Mouse (Mus musculus) ovary, postnatal 14 days (tissue): Measurements from ENCODE around the gene Zbtb20.
"Not testable (repeated sequence)": the region's sequence is repeated elsewhere in the genome, so short reads cannot be mapped to it uniquely, and the experiment has no call there.

ENCODE experiments used
- DNase-seq: peaks from one replicate; pipeline ENCODE4 v3.0.0; 2022; ENCODE audit warnings: low spot score

Zbtb20 gene

GRCm38 (mm10) chr16:42910716-42911115 lies 35.0 kb downstream of the Zbtb20 start:
- DNase-seq: no peak

GRCm38 (mm10) chr16:42911326-42911725 lies 35.6 kb downstream of the Zbtb20 start:
- DNase-seq: no peak

- no peak for DNase-seq
These were observed 36.1 kb downstream of the Zbtb20 start for GRCm38 (mm10) chr16:42911815-42912214.

- no peak for DNase-seq
These were observed 37.6 kb downstream of the Zbtb20 start for GRCm38 (mm10) chr16:42913291-42913690.

DNA sequence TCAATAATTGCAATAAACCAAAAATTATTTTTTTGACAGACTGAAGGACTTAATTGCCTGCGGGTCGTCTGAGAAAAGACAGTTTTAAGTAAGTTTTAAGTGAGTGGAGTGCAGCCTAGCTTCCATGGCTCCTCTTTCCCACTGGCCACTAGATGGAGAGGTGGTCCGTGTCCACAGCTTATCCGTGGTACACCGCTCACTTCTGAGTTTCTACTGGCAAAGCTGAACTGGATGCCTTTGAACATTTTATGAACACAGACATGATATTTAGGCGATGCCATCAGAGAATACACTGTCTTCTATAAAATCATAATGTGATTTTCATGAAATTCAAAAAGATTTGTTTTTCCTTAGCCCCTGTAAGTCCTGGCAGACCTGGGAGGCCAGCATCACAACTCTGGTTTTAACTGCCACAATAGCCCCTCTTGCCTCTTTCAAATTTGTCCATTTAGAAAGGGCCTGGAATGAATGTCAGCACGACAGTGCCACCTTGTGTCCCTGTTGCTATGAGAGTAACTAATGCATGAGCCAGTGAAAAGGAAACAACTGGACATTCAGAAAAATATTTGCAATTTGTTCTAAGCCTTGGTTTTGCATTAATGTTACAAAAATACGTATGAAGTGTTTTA lies 38.9 kb downstream of the Zbtb20 start:
- peak; percentile 27 for DNase-seq

GRCm38 (mm10) chr16:42919992-42920760 lies 44.5 kb downstream of the Zbtb20 start:
- DNase-seq: no peak

GRCm38 (mm10) chr16:42921436-42921835 lies 45.8 kb downstream of the Zbtb20 start:
- no peak for DNase-seq

- DNase-seq: no peak
These were observed 62.5 kb downstream of the Zbtb20 start for GRCm38 (mm10) chr16:42938211-42938610.

- no peak for DNase-seq
These were observed 71.3 kb downstream of the Zbtb20 start for GRCm38 (mm10) chr16:42947016-42947415.

- not testable (repeated sequence) for DNase-seq
These were observed 79.7 kb downstream of the Zbtb20 start for GRCm38 (mm10) chr16:42955401-42955800.

GRCm38 (mm10) chr16:42972872-42973271 lies 97.2 kb downstream of the Zbtb20 start:
- DNase-seq: no peak

DNA sequence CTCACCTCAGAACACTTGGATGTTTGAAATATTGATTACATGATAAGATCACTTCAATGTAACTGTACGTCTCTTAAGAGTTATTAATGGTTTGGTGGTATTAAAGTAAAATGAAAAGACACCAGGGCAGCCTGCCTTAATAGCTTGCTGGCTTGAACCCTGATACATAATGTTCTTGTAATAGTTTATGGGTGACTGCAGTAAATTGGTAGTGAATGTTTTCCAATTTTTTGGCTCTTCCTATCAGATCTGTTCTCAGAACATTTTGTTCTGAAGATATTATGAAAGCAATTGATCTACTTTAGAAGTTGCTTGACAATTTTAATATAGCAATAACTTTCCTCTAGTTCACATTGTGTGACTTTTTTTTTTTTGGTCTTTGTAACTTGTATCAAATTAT lies 123.2 kb downstream of the Zbtb20 start:
- no peak for DNase-seq

GRCm38 (mm10) chr16:43026351-43026750 lies 150.7 kb downstream of the Zbtb20 start:
- DNase-seq: no peak

GRCm38 (mm10) chr16:43029243-43029642 lies 153.6 kb downstream of the Zbtb20 start:
- no peak for DNase-seq

GRCm38 (mm10) chr16:43035709-43036108 lies 160.0 kb downstream of the Zbtb20 start:
- no peak for DNase-seq

DNA sequence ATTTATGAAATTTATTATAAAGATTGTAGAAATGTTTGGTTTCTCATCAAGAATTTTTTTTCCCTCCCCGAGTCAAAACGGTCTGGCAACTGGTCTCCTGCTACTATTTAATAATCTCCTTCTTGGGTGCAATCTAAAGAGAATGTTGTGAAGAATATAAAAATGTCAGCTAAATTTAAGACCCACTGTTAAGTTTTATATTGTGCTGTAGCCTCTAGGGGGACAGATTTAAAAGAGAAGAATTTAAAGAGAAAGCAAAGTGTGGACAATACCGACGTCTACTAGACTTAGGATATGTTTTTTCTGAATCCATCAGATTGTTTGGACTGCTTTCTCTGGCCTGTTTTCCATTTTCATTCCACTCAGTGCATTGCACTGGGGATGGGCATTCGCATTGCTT lies 160.8 kb downstream of the Zbtb20 start:
- DNase-seq: no peak

DNA sequence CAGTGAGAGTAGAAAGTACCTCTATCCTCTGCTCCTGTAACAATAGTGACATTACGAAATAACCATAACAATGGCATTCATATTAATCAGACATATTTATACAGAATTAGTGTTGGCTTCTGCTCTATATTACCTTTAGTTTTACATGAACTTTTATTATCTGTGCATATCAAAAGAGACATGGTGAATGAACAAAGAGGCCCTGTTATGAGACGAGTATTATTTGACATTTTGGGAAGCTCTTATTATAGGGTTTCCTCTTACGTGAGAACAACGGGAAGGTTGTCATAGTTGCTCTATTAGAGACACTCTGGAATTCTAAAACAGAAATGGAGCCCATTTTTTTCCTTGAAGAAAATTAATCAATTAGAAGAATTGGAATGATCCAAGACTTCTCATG lies 161.6 kb downstream of the Zbtb20 start:
- no peak for DNase-seq

DNA sequence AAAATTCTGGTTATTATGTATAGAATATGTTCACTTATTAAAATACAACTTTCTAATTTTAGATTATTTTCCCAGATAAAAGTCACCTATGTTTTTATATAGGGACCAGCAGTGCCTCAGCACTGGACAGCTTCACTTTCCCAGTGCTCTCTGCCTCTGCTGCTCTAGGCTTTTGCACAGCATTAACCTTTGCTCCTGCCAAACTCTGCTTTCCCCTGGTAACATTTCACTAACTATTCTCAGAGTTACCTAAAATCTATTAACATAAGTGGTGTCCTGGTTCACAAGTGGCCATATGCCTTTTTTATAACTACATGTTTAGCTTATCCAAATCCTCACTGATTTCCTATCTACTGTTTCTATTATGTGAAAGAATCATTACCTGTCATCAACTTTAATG lies 169.9 kb downstream of the Zbtb20 start:
- no peak for DNase-seq

DNA sequence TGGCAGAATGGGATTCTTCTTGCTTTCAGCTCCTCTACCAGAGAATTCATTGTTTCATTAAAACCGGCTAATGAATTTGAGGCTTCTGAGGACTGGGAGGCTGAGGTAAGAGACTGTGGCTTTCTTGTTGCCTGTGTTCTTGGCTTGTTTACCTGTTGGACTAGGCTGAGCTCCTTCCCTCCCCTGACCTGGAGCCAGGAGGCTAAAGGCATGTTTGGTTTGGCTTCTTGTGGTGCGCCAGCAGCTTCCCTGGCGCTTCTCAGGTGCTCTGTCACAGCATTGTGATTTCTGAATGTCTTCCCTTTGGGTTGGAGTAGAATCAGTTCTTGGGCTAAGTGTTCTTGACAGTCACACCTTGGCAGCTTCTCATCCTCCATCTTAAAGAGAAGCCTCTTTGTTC lies 171.0 kb downstream of the Zbtb20 start:
- DNase-seq: no peak

- DNase-seq: no peak
These were observed 194.1 kb downstream of the Zbtb20 start for GRCm38 (mm10) chr16:43069666-43070295.

DNA sequence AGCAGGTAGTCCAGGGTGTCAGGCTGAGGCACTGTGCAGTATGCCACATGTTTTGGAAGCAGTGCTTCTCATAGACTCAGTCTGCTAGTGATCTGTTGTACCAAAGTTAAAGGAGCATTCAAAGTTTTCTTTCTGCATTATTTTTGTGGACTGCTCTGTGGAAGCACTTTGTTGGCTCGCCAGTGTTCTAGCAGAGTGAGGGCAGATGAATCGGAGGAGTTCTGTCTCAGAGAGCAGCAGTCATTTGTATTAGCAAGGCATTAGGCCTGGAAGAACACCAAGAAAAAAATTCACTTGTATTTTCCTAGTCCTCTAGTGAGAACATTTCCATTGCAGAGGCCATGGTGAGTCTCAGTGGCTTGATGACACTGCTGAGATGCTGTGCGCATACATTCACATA lies 196.2 kb downstream of the Zbtb20 start:
- DNase-seq: no peak

- DNase-seq: no peak
These were observed 197.3 kb downstream of the Zbtb20 start for GRCm38 (mm10) chr16:43072818-43073594.
